Mouse (Mus musculus) right cerebral cortex, postnatal 4 days (tissue): ENCODE measurements around the gene Dscaml1.

Source experiments
- DNase-seq: peaks from one replicate; pipeline ENCODE4 v3.0.0-alpha.2; 2022

Gene Dscaml1

DNA sequence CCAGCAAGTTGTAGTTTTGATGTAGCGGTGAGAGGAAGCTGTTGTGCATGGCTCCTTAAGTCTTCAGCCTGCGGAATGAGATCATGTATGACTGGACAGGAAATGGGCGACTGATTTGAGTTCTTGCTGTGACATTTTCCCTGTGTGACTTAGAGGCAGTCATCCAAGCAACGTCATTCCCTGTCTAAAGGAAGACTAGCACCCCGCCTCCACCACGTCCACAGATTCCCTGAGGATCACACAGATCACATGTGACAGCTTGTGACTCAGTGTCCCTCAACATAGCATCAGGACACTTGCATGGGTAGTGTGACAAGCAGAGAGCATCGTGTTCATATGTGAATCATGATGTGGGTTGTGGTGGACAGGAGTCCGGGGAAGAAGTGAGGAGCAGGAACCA, 147.6 kb downstream of the Dscaml1 start:
- no peak for DNase-seq

DNA sequence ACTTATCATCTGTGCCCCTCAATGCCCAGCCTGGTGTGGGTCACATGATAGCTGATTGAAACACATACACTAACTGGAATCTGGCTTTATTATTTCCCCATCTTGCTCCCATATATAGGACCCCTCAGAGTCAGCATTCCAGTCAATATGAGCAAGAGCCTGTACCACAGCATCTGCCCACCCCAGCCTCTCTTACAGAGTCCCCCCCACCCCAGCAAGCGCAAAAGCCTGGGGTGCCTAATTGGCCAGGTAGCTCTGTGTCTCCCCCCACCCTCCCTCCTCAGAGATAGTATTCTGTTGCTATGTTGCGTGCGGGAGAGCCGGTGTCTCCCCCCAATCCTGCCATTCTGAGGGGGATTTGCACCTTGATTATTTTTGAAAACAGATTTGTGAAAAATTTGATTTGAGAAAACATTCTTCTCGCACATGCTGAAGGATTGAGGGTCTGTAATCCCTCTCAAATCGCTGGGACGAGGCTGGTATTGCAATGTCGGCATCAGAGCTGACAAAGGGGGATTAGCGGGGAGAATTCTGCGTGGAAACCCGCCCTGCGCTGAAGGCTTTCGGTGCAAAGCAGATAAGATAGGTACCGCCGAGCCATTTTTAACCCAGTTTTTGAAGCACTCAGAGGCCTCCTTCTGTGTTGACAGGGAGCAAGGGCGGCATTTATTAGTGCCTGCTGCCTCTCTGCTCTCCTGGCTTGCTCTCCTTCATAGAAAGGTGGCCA, 153.8 kb downstream of the Dscaml1 start:
- DNase-seq = no peak

DNA sequence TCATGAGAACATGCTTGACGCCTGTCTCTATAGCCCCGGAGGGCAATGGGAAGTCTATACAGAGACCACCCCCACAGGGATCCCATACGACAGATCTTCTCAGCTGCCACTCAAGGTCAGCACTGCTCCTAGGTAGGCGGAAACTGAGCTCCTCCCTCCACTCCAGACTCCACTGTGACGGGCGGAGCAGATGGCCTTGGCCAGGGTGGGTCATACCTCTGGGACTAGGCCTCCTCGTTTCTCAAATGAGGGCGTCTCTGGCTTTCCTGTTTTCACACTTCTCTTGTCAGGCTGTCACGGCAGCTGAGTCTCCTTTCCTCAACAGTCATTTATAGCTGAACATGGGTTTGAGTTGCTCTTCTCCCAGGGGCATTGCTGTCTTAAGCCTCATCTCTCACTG, 160.0 kb downstream of the Dscaml1 start:
- no peak for DNase-seq

DNA sequence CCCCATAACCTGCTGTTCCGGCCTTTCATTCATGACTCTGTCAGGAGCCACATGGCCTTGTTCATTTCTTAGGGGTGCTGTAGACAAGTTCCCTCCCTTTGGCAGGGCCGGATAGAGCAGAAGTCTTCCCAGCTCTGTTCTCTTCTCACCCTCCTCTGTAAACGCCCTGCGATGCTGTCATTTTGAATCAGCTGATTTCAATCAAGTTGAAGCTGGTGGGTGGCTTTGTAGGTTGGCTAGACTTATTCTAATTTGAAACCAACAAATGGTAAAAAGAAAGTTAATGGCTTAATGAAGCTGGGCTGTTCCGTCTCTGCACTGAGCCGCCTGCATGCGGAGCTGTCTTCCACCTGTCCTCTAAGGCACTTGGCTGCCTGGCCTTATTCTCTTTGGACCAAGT, 161.3 kb downstream of the Dscaml1 start:
- DNase-seq = no peak

DNA sequence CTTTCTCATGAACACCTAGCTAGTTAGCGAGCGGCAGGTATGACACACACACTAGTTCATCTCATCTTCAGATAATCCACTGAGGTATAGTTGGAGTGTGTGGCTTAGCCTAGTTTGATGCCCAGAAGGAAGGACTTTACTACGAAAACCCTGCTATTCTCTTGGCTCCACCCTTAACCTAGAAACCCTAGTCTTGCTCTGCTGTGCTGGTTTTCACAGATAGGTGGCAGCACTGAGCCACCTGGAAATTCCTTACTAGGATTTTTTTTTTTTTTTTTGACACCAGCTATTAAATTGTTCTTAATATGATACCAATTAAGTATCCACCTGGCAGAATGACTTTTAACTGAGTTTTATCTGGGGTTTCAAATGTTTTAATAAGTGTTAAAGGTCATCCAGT, 163.4 kb downstream of the Dscaml1 start:
- DNase-seq = peak; percentile 34

DNA sequence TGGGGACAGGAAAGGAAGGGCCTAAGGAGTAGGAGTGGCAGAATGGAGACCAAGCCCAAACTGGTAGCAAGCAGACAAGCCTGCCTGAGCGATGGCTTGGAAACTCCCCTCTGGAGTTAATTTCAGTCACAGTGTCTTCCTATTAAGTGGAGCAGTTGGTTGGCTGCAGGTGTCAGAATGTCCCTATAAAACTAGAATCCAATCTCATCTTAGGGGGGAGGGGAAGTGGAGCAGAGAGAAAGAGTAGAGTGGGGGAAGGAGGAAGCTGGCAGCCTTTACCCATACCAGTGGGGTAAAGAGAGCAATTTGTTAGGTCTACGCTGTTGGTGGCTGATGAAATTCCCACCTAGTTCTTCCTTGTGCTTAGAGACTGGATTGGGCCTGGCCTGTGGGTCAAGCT, 164.6 kb downstream of the Dscaml1 start:
- no peak for DNase-seq

DNA sequence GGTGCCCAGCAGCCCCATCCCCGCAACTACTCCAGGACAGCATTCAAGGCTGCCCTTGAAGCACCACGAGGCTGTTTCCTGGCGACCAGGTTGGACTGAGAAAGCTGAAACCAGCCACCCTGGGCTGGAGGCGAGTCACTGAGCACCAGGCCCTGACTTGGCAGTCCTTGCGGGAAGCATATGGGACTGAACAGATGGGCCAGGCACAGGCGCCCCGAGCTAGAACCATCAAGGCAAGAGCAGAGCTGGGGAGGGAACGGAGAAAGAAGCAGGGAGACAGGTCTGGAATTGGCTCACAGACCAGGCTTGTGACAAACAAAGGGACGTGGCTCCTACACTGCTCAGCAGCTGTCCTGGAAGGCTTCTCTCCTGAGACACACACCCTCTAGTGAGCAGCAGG, 165.9 kb downstream of the Dscaml1 start:
- DNase-seq = peak; percentile 32

DNA sequence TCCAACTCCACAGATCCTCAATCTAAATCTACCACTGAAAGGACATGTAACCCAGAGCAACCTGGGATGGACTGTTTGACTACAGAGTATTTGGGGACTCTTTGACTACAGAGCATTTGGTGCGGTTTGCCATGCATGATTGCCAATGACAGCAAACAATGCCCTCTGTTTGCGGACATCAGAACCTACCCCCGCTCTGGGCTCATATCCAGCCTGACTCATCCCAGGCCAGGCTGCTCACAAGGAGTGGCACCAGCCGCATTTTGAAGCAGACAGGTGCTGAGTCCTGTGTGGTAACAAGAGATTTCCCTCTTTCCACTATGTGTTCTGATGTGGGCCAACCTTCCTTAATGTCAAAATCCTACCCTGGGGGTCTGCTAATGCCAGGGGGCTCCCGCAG, 171.7 kb downstream of the Dscaml1 start:
- no peak for DNase-seq

DNA sequence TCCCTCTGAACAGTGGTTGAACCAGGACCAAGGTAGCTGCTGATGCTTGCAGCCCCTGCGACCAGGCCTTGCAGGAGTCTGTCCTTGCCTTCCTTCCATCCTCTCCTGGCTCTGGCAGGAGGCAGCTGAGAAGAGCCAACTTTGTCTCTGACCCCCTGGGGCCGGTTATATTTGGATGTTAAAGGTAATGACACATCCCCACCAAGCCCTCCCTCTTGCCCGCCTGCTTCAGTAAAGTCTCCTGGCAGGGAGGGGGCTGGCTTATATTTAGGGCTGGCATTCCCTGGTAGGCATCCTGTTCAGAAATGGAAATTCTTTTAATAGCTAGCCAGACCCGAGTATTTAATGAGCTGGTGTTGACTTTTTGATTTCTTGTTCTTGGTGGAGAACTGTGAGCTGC, 172.9 kb downstream of the Dscaml1 start:
- DNase-seq = no peak

DNA sequence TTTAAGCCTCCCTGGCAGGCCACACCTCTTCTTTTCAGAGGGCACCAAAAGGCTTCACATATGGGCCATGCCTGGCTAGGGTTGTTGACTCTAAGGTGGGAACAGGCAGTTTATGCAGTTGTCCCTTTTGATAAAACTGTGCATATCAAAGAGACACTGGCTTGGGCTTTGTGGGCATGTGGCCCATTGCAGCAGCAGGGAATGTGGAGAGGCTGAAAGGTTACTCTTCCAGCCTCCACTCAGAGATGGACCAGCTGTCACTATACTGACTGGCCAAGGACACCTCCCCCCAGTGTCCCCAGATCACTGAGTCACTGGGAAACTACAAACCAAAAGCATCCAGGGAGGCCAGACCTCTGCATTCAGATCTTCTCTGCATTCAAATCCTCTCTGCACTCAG, 180.9 kb downstream of the Dscaml1 start:
- no peak for DNase-seq

DNA sequence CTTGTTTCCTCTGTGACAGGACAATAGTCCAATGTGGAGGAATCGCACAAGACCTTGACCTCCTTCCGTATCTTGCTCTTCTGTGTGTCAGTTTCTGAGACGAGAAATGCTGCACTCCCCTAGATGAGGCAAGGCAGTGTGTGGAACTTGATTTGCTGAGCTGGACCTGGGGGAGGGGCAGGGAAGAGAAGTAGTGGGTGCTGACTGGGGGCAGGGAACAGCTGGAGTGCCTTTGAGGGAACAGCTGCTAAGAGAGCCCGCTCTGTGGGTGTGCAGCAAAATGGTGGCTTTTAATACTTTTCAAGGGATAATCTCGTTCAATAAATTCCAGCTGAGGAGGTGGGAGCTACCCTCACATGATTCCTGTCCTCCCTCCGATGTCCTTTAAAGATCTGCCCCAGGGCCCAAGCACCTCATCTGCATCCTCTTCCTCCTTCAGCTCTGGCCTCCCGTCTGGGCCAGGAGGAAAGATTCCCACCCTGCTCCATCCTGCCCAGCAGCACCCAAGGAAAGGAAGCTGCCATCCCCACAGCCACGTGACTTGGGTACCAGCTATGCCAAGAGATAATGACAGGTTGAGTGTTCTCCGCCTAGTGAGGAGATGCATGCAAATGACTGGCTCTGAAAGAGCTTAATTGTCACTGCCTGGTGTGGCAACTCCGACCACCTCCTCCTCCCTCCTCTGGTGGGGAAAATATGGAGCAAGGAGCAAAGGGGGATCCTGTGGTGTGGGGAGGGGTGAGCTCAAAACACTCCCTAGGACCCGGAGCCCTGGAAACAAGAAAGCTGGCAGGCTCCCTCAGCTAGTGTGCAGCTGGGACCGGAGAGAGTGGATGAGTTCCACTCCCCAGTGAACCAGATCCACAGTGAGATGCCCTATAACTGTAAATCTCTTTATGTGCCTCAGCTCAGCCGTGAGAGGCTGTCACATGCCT, 181.9 kb downstream of the Dscaml1 start:
- peak; percentile 52 for DNase-seq

DNA sequence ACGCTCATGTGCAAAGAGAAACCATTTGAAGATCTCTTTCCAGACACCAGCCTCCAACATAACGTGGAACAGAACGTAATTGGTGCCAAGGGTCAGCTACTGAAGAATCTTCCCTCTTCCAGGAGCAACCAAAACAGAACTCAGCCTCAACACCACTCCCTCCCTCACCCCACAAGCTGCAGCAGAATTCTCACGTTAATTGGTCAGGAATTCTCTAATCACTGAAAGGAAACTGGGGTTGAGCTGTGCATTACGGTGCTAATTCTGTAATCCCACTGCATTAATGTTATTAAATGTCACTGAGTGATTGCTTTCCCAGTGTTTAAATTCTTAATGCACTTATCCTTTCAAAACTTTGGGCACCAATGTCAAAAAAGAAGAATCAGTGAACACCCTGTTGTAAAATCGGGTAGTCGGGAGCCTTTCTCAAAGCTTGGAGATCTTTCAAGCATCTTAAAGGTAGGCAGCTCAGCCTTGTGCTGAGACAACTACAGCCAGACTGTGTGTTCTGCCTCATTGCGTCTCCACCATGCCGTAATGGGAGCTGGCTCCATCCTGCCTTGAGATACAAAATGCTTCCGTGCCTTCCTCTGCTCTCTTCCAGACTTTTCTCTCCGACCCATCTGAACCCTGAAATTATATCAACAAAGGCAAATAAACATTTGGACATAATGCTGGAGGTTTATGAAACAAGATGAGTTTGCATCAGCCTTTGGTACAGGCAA, 184.1 kb downstream of the Dscaml1 start:
- no peak for DNase-seq

DNA sequence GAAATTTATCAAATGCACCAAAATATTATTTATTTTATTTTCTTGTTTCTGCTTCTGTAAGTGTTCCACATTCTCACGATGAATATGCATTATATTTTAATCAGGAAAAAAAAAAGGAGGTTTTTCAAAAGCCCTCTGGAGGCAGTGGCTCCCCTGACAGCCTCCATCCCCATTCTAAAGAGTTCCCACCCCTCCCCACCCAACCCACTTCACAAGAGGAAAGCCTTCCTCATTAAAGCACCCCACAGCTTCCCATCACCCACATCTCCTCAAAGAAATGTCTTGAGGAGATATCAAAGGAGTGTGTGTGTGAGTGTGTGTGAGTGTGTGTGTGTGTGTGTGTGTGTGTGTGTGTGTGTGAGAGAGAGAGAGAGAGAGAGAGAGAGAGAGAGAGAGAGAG, 188.2 kb downstream of the Dscaml1 start:
- DNase-seq = no peak

DNA sequence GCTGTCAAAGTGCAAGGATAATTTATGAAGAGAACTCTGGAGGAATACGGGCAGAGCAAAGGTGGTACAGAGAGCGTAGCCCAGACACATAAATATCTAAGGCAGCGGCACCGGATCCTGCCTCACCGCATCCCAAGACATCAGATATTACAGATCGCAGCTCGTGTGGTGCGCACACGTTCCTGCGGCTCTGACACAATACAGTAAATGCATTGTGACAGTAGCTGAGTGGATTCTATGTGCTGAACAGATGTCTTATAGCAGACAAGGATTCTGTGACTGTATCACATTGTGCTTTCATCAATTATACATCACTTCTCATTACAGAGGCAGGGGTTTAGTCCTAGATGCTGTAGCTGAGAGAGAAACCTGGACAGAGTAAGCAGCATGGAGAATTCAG, 191.5 kb downstream of the Dscaml1 start:
- no peak for DNase-seq

DNA sequence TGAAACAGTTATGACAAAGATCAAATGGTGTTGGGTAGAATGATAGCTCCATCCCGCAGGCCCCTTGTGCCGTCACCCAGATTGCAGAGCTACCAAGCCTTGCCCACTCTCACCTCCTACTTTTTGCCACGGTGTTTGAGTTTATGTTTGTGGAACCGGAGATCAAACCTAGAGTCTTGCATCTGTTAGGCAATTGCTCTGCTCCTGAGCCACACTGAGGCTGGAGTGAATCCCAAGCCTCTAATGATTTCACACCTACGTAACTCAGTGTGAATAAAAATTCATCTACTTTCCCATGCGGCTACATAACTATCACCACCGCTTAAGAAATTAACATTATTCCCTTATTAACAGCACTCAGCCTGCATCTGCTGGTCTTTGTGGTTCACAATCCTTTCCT, 192.0 kb downstream of the Dscaml1 start:
- DNase-seq = no peak

DNA sequence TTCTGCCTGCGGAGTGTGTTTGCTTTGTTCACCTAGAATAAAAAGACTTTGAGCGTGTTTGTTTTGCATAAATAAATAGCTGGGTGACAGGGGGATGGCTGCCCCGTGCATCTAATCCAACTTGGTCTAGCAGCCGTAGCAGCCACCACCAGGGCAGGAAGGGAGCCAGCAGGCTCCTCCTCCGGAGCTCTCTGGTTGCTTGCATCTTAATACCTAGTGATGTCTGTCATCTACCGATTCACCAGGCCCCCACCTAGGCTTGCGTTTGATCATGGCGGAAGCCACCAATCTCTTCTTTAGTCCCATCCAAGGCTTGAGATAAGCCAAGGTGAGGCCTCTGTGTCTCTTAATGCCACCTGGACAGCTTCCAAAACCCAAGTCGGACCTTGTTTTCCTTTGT, 193.6 kb downstream of the Dscaml1 start:
- peak; percentile 20 for DNase-seq

DNA sequence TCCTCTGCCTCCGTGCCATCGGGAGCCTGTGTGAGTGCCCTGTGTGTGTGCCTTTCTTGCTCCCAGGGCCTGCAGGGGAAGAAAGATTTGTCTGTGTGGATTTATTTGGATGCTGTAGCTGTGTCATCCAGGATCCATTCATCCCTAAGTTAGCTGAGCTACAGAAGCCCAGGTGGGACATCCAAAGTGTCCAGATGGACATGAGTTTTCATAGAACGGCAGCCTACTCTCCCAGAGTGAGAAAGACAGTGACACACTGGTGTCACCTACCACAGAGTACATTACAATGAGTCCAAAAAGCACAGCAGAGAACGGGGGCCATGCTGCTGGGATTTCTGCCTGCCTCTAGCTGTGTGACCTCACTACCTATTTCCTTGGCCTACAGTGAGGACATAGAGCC, 194.5 kb downstream of the Dscaml1 start:
- DNase-seq = no peak

DNA sequence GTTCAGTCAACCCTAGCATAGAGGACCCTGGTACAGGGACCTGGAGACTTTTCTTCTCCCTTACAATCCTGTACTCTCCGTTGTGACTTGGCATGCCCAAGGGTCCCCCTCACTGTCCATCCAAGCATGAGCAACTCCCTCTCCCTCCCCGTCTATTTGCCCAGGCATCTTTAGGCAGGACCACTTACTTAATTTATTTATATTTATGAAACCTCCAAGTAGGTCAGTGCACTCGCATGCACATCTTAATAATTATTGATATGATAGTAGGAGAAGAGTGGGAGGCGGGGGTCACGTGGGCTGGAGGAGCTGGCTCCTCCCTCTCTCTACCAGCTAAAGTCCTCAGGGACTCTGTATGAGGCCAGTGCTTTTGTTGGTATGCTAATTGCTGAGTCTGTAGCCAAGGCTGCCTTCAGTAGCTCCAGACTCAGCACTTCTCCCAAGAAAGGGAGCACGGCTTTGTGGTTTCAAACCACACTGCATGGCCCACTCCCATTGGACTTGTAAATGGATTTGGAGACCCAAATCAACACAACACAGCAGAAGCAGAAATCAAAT, 199.5 kb downstream of the Dscaml1 start:
- DNase-seq = no peak

DNA sequence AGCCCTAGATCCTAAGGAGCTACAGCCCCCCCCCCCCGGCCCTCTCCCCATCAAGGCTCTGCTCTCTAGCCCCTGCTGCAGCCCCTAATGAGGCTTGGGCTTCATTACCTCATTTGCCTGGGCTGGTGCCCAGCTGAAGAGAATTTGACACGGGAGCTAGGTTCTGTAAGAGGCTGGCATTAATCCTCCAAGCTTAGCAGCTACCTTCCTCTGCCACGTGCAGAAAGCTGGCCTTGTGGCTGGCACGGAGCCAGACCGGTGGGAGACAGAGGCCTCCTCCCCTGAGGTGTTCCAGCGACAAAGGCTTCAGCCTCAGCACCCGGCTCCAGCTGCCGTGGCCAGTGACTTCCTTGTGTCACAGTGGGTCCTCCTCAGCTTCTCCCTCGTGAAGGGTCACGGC, 206.1 kb downstream of the Dscaml1 start:
- peak; percentile 52 for DNase-seq

DNA sequence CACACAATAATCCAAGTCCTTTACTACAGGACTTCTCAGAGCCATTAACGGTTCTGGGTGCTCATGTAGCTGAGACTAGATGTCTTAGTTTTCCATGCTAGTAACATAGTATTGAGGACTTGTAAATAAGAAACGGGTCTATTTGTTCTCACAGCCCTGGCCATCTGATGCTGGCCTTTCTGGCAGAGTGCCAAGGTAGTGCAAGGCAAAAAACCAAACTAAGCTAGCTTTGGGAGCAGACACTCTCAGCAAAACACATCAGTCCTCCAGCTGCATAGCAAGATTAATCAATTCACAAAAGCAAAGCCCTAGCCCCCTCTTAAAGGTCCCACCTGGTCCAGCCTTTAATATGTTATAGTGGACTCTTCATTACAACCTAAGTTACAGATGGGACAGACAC, 206.6 kb downstream of the Dscaml1 start:
- peak; percentile 44 for DNase-seq

DNA sequence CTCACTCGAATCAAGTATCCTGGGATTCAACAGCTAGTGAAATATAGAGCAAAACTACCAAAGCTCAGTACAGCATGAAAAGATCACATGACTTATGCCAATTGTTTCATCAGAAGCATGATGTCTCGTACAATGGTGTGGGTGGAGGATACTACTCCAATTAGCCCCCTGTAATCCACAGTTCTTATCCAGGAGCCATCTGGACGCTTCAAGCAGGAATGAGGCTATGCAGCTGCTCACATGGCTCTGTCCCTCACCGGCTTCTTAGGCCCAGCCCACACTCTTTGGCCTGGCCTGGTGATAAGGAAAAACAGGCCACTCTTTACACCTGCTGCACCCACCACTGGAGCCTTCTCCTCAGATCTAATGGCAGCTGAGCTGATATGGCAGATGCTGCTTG, 208.6 kb downstream of the Dscaml1 start:
- DNase-seq = no peak

DNA sequence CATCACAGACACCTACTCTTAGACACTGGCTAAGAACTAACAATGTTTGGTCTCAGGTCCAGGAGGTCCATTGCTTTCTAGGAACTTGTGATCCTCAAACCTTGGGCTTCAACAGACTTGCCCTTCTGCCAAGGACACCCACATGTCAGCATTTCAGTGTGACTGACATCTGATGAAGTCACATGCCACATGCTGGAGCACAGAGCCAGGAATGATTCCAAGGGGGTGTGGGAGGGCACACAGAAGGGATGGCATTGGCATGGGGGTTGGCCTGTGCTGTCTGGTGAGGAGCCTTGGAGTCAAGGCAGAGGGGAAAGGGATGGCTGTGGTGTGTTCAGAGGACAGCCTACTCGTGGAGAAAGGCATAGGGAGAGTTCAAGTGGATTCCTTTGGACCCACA, 210.9 kb downstream of the Dscaml1 start:
- DNase-seq = no peak

DNA sequence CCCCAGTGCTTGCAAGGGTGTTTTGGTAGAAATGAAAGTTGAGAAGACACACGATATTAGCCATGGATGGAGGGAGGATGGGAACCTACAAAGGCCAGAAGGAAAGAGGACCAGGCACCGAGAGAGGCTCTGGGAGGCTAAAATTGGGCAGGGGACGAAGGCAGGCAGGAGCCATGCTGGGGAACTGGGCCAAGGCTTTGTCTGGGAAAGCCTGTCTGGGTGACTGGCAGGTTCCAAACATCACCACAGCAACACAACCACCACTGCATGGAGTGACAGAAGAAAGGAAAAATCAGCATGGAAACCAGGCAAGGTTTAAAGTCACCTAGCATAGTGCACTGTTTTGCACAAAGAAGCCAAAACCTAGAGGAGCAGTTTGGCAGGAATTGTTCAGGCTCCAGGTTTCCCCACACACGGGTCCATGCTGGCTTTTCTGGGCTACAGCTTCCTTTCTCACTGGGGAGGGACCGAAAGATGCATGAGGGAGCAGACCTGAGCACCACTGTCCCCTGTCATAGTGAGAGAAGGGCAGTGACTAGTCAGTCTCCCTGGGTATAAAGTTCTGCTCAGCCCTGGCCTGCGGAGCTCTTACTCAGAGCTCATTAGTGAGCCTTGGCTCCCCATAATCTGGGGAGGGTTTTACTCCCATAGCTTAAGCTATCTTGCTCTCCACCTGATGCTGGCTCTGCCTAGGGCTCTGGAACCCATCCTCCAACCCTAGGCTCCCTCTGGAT, 211.9 kb downstream of the Dscaml1 start:
- DNase-seq = no peak
